Mouse (Mus musculus): ENCODE measurements around the gene Zfp456. TPM values are rescaled to one million over a fixed set of nuclear protein-coding genes. Genes with fewer than 3 reads are reported as not detected.
"Not testable (repeated sequence)": the region's sequence is repeated elsewhere in the genome, so short reads cannot be mapped to it uniquely, and the experiment has no call there.

Zfp456 gene
- polyA plus RNA-seq (2015; fragmentation: Nextera tagmentation; extraction: Ambion mirVana) = 0.55 and 0.72 TPM in 2 replicates

GRCm38 (mm10) chr13:67375050-67375911 lies at the start of gene Zfp456, which contains the start of gene Gm28041:
Zfp456 (minus strand) TSS chr13:67375810.
Gm28041 (minus strand) TSS chr13:67375733.
- not testable (repeated sequence) for H3K9me3 ChIP-seq; H3K36me3 ChIP-seq; H3K4me1 ChIP-seq (replicated peaks); H3K27ac ChIP-seq; H3K27me3 ChIP-seq
- Histone ChIP-seq H3K4me2 (peak within 1 kb of the TSS; percentile 58), H3K9ac (peak within 1 kb of the TSS; percentile 61; the same call in 1 of the 2 replicates), H3K4me3 (peak within 1 kb of the TSS; percentile 39)
- 23% methylated on average over 15 of the region's 15 CpGs for WGBS
- peak; percentile 96 for ATAC-seq (ENCODE audit: low FRiP score)

- not testable (repeated sequence) for H3K4me3 ChIP-seq; H3K4me2 ChIP-seq; H3K36me3 ChIP-seq; H3K27ac ChIP-seq; H3K9ac ChIP-seq; H3K9me3 ChIP-seq; ATAC-seq (ENCODE audit: low FRiP score); H3K27me3 ChIP-seq; H3K4me1 ChIP-seq (replicated peaks)
- WGBS = 81% methylated on average over 2 of the region's 2 CpGs
These were observed 46.9 kb upstream of the Zfp456 start for GRCm38 (mm10) chr13:67422532-67422931.

- H3K4me1 ChIP-seq (replicated peaks) = peaks cover 8% of the 10 kb centered on the region
- peak; percentile 89 for ATAC-seq (ENCODE audit: low FRiP score)
- H3K9me3 ChIP-seq = no peaks in the 10 kb centered on the region
- peak within 1 kb of the TSS; percentile 69 for H3K9ac ChIP-seq
- peak within 1 kb of the TSS; percentile 57 for H3K4me3 ChIP-seq
- no peaks in the 10 kb centered on the region for H3K36me3 ChIP-seq
- peak within 1 kb of the TSS; percentile 71 for H3K4me2 ChIP-seq
- H3K27ac ChIP-seq = no peak within 1 kb of the TSS
- peaks cover 9% of the 10 kb centered on the region; the same call in 1 of the 2 replicates for H3K27me3 ChIP-seq
- WGBS = 3% methylated on average over 22 of the region's 22 CpGs
These were observed 45.7 kb upstream of the Zfp456 start, which contains the start of gene Zfp459 for GRCm38 (mm10) chr13:67421207-67421857. Zfp459 (minus strand) TSS chr13:67421418.

- peak; percentile 58 for ATAC-seq (ENCODE audit: low FRiP score)
- Histone ChIP-seq H3K27me3 (peaks cover 9% of the 10 kb centered on the region; the same call in 1 of the 2 replicates), H3K4me2 (peak overlapping the region; percentile 71), H3K4me1 (replicated peaks) (peaks cover 8% of the 10 kb centered on the region), H3K36me3 (no peaks in the 10 kb centered on the region), H3K27ac (no peak overlapping the region), H3K9me3 (no peaks in the 10 kb centered on the region), H3K9ac (peak overlapping the region; percentile 69), H3K4me3 (peak overlapping the region; percentile 57)
- WGBS = 39% methylated on average over 11 of the region's 11 CpGs
These were observed 45.1 kb upstream of the Zfp456 start for GRCm38 (mm10) chr13:67420558-67421206.

GRCm38 (mm10) chr13:67416811-67417210 lies 41.2 kb upstream of the Zfp456 start:
- Histone ChIP-seq H3K9me3 (no peaks in the 10 kb centered on the region), H3K27ac (no peak overlapping the region), H3K4me3 (no peak overlapping the region), H3K9ac (no peak overlapping the region), H3K4me1 (replicated peaks) (peaks cover 8% of the 10 kb centered on the region), H3K27me3 (no peaks in the 10 kb centered on the region), H3K36me3 (no peaks in the 10 kb centered on the region), H3K4me2 (no peak overlapping the region)
- WGBS = 89% methylated on average over 3 of the region's 3 CpGs
- no peak for ATAC-seq (ENCODE audit: low FRiP score)

DNA sequence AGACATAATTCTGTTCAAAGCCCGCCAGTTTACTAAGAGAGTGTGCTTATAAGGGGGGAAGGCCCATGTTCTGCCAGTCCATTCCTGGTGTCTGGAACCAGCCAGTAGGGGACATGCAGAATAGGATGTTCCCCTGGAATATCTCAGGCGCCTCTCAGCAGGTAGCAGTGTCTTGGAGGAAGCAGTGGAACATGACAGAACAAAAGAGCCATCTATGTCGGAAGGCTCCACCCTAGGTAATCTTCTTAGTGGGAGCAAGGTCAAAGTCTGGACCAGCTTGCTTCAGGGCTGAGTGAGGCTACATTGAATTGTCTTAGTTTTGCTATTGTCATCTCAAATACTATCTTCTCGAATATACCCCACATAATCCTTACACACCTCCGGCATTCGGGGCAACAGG lies 40.1 kb upstream of the Zfp456 start:
- Histone ChIP-seq H3K9ac (no peak overlapping the region), H3K4me3 (no peak overlapping the region), H3K4me2 (no peak overlapping the region), H3K36me3 (no peaks in the 10 kb centered on the region), H3K27ac (no peak overlapping the region), H3K27me3 (no peaks in the 10 kb centered on the region), H3K9me3 (no peaks in the 10 kb centered on the region), H3K4me1 (replicated peaks) (0 out of 2 replicates have a peak, but pooled peaks cover under 1% of the 10 kb centered on the region)
- 88% methylated on average over 6 of the region's 6 CpGs for WGBS
- ATAC-seq (ENCODE audit: low FRiP score) = no peak

DNA sequence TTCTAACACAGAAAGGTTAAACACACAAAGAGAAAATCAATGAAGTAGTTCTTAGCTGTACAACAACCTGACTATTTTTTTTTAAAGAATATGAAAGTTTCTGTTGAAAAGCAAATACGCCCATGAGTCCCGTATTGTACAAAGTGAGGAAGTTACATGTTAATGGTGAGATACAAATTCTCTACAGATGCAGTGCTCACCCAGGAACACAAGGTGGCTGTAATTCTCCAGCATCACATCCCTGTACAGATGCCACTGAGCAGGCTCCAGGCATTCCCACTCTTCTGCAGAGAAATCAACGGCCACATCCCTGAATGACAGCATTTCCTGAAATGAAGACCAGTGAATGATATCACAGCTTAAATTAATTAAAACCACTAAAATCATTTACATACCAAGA lies 38.0 kb upstream of the Zfp456 start:
- H3K36me3 ChIP-seq; H3K4me2 ChIP-seq; H3K4me3 ChIP-seq; H3K27ac ChIP-seq; H3K9ac ChIP-seq; H3K27me3 ChIP-seq; ATAC-seq (ENCODE audit: low FRiP score); H3K4me1 ChIP-seq (replicated peaks); H3K9me3 ChIP-seq: not testable (repeated sequence)
- 72% methylated on average over 3 of the region's 3 CpGs for WGBS

GRCm38 (mm10) chr13:67399183-67399903 lies 23.7 kb upstream of the Zfp456 start, which contains the start of gene Zfp429:
Zfp429 (minus strand) TSS chr13:67399819.
- H3K27me3 ChIP-seq; H3K36me3 ChIP-seq; H3K4me1 ChIP-seq (replicated peaks); H3K9me3 ChIP-seq; H3K27ac ChIP-seq: not testable (repeated sequence)
- WGBS = 4% methylated on average over 15 of the region's 16 CpGs
- Histone ChIP-seq H3K9ac (peak within 1 kb of the TSS; percentile 66), H3K4me2 (peak within 1 kb of the TSS; percentile 63), H3K4me3 (peak within 1 kb of the TSS; percentile 58)
- peak; percentile 97 for ATAC-seq (ENCODE audit: low FRiP score)

DNA sequence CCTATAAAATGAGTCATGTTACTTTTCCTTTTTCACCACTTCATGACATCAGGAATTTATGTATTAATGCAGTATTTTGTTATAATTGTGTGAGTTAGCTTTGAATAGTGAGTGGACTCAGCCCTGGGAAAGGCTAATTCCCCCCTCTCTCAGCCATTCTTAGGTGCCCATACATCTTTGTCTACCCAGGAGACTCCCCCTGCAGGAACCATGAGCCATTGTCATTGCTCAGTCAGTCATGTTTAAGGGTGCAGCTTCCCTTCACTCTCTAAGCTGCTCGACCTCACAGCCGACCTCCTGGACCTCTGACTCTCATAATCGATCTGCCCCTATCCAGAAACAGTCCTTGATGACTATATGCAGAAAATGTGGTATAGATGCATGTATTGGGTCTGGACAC lies 645 bp upstream of the Zfp456 start:
- H3K9ac ChIP-seq; H3K4me3 ChIP-seq; H3K36me3 ChIP-seq; H3K9me3 ChIP-seq; ATAC-seq (ENCODE audit: low FRiP score); H3K27ac ChIP-seq; H3K4me1 ChIP-seq (replicated peaks); H3K27me3 ChIP-seq; H3K4me2 ChIP-seq: not testable (repeated sequence)
- WGBS = 59% methylated on average over 3 of the region's 3 CpGs

DNA sequence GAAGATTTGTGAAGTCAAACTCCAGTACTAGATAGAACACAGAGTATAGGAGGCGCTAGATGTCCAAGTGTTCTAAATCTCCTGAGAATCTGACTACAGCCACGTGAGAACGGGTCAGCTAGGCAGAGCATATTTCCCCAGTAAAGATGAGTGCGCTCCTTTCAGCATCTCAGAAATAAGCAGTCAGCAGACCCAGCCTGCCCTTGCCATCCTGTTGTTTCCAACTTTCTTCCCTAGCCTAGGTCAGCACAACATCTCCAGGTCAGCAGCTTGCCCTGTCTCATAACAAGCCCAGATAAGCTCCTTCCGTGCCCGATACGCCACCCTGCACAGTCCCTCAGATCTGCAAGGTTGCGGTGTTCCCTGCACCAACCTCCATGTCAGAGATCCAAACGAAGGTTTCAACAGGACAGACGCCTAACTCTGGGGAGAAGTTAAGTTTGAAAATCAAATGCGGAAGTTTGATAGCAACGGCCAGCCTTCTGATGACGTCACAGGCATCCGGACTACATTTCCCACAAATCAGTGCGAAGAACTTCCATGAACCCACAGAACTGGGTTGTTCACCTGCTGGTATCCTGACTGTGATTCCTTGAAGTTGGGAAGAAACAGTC lies 15.4 kb downstream of the Zfp456 start, which contains the start of the genes Gm28044 and Zfp953:
TSS of gene Gm28044 (minus strand) at position 406 of the 614 bp plus-strand sequence.
TSS of gene Zfp953 (minus strand) at position 475 of the 614 bp plus-strand sequence.
- peak; percentile 94 for ATAC-seq (ENCODE audit: low FRiP score)
- H3K4me2 ChIP-seq = peak within 1 kb of the TSS; percentile 80
- peaks cover 10% of the 10 kb centered on the region for H3K4me1 ChIP-seq (replicated peaks)
- H3K9me3 ChIP-seq = no peaks in the 10 kb centered on the region
- peak within 1 kb of the TSS; percentile 44; the same call in 1 of the 2 replicates for H3K27ac ChIP-seq
- under 1% methylated on average over 15 of the region's 15 CpGs for WGBS
- H3K27me3 ChIP-seq = no peaks in the 10 kb centered on the region
- H3K9ac ChIP-seq = peak within 1 kb of the TSS; percentile 74
- H3K36me3 ChIP-seq = no peaks in the 10 kb centered on the region
- peak within 1 kb of the TSS; percentile 75 for H3K4me3 ChIP-seq

DNA sequence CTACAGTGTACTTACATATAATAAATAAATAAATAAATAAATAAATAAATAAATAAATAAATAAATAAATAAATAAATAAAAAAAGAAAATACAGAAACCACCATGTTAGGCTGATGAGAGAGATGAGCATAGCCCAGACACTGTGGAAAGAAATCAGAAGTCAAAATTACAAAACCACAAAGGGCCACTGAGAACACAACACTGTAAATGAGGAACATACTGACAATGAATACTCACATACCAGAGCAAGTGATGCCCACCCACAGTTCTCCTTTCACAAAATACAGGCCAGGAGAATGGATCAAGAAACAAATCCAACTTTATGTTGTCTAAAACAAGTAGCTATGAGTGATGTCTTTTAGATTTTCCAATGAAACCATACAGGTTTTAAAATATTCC lies 23.8 kb downstream of the Zfp456 start:
- Histone ChIP-seq H3K4me3 (no peak overlapping the region), H3K36me3 (no peaks in the 10 kb centered on the region), H3K27me3 (no peaks in the 10 kb centered on the region), H3K4me2 (no peak overlapping the region), H3K4me1 (replicated peaks) (no peaks in the 10 kb centered on the region), H3K9ac (no peak overlapping the region), H3K9me3 (no peaks in the 10 kb centered on the region), H3K27ac (no peak overlapping the region)
- no peak for ATAC-seq (ENCODE audit: low FRiP score)

Measured in hindbrain, embryonic 13.5 days (tissue).